Mouse (Mus musculus) layer of hippocampus, postnatal 25 days (tissue): Measurements from ENCODE around the gene Tub. TPM values are rescaled to one million over a fixed set of nuclear protein-coding genes. Genes with fewer than 3 reads are reported as not detected.
A peak's percentile ranks its signal among the peaks of the same experiment; 100 is the strongest.

ENCODE experiments used
- DNase-seq, 2 experiments: peaks; one replicate each; pipeline ENCODE4 v3.0.0; 2022; ENCODE audit warnings: mixed read lengths in 2 of 2, low spot score in 1 of 2; ENCODE audit errors: extremely low spot score in 1 of 2
- total RNA-seq, 2 experiments: library from RNA; stranded (reverse); gene quantifications; 2 replicates each; pipeline ENCODE4 v1.2.3; 2021

The Tub gene
- 100 to 1,000 TPM; 159 to 187 TPM for total RNA-seq

DNA sequence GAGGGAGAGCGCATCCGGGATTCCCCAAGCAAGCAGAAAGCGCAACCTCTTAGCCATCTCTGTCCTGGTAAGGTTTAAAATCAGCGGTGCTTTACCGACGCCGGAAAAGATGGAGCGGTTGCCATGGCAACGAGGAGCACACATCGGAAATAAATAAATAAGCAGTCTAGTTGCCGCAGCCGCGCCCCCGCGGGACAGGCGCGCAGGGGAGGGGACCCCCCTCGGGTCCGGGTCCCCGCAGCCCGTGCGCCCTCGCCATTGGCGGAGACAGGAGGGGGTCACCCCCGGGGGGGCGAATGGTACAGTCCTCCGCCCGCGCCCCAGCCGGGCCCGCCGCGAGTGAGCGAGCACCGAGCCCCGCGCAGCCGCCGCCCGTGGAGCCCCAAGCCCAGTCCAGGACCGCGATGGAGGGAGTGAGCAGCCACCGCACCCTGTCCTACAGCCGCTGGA is at the start of gene Tub:
Gene Tub, plus strand, starts transcription at position 27 of the 450 bp plus-strand sequence.
- peak; percentile 70 to 87 for DNase-seq

DNA sequence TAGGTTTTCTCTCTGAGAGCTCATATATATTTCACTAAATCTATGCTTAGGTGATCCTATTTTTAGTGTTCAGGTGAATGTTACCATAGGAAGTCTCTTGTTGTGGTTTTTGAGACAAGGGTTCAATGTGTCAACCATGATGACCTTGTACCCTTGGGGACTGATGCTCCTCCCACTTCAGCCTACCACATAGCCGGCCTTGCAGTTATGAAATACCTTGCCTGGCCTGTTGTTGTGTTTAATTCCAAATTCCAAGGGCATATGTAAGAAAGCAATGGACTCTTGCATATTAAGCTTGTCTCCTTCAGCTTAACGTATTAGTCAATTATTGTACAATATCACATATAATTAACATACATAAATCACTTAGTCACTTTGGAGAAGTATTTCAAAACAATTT is 46.2 kb upstream of the Tub start:
- DNase-seq: no peak

DNA sequence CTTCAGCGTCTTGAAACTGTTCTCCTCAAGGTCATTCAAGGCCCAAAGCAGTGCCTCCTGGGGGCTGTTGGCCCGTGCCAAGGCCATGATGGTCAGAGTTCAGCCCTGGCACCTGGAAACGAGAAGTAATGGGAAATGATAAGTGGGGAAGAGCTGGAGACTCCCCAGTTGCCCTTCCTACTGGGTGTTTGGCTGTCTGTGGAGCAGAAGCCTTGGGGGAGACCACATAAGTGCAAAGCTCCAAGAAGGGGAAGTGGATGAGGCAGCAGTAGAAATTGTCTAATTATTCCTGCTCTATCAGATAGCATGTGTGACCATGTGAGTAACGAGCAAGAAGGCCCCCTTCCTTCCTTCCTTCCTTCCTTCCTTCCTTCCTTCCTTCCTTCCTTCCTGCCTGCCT is 23.1 kb upstream of the Tub start:
- DNase-seq: no peak

GRCm38 (mm10) chr7:108928280-108929188 is 21.6 kb upstream of the Tub start:
- DNase-seq: no peak

GRCm38 (mm10) chr7:108929726-108930393 is 20.3 kb upstream of the Tub start, which contains the start of gene Nlrp10:
Gene Nlrp10, minus strand, starts transcription at chr7:108930178.
- no peak for DNase-seq

- DNase-seq: peak; percentile 92 to 96
These were observed 16.1 kb upstream of the Tub start, which contains the start of gene Eif3f for GRCm38 (mm10) chr7:108933794-108934731. Gene Eif3f, plus strand, starts transcription at chr7:108934417.

- no peak for DNase-seq
These were observed 15.3 kb upstream of the Tub start for GRCm38 (mm10) chr7:108934836-108935235.

DNA sequence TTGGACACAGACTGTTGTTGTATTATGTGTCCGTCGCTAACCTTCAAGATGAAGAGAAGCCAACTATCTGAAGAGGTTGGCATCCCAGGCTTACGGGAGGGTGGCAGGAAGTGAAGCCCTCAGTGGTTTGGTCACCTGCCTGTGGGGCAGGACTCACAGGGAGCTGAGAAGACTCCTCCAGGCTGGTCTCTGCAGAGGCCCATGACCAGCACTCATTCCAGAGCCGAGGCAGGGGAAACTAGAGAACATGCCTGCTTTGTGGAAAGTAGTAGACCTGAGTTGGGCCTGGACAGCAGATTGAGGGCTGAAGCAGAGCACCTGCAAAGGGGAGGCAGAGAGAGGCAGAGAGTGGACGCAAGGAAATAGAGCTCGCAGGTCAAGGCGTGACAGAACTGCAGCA is 14.7 kb upstream of the Tub start:
- DNase-seq: no peak

DNA sequence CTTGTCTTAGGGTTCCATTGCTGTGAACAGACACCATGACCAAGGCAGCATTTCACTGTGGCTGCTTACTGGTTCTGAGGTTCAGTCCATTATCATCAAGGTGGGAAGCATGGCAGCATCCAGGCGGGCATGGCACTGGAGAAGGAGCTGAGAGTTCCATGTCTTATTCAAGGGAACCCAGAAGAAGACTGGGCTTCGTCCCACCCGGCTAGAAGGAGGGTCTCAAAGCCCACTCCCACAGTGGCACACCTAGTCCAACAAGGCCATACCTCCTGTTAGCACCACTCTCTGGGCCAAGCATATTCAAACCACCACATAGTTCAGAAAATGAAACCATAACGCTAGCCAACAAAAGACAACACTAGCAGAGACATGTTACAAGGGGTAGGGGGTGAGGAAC is 13.5 kb upstream of the Tub start:
- DNase-seq: no peak

GRCm38 (mm10) chr7:108941466-108941865 is 8.7 kb upstream of the Tub start:
- DNase-seq: no peak

DNA sequence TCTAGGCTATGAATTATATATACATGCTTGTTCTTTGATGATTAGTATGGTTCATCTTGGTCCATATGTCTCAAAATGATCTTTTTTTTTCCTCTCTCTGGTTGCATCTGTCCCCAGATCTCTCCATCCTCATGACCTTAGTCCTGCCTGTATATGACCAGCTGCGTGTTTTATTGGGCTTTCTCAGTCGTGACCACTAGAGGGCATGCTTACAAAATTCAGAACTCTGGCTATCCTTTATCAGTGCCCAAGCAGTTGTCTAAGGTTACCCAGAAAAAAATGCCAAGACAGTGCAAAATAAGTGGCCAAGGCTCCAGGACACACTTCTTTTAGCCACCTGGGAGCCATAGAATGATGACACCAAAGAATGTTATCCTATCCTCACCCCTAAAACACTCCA is 6.1 kb upstream of the Tub start:
- peak in 1 of 2 experiments; percentile 49 for DNase-seq

GRCm38 (mm10) chr7:108948611-108949010 is 1.5 kb upstream of the Tub start:
- DNase-seq: no peak

DNA sequence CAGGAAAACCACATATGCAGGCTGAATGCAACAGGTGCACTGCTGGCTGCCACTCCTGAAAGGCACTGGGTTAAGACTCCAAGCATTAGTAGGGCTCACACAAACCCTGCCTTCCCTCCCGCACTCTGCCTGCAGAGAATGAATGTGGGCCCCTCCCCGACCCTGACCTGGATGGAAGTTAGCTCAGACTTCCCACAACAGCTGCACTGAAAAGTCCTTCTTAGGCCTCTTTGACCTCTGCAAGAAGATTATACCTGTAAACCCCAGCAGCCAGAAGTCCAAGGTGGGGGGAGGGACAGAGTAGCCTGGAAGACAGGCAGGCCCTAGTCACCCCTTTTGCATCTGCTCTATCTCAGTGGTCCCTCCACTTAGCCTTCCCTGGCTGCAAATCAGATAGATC is 837 bp upstream of the Tub start:
- DNase-seq: no peak

- DNase-seq: peak; percentile 62 to 71
These were observed 709 bp downstream of the Tub start for GRCm38 (mm10) chr7:108950762-108951331.

DNA sequence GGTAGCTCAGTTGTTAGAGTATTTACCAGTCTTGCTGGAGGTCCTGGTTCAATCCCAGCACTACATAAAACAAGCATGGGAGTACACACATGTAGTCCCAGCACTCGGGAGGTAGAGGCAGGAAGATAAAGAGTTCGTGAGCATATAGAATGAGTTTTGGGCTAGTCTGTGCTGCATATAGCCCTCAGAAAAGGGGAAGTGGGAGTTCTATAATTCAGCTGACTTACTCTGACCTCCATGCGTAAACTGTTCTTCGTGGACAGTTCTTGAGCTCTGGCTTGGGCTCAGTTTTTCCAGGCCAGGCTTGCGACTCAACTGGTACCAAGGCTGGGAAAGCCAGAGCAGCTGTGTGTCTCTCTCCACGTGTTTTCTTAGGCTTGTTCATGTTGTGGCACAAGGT is 2.7 kb downstream of the Tub start:
- DNase-seq: no peak

GRCm38 (mm10) chr7:108954185-108954584 is 4.0 kb downstream of the Tub start:
- peak in 1 of 2 experiments; percentile 55 for DNase-seq

- no peak for DNase-seq
These were observed 7.6 kb downstream of the Tub start for GRCm38 (mm10) chr7:108957734-108958133.

- DNase-seq: no peak
These were observed 15.8 kb downstream of the Tub start for GRCm38 (mm10) chr7:108965968-108966367.

- DNase-seq: peak in 1 of 2 experiments; percentile 40
These were observed 16.7 kb downstream of the Tub start for GRCm38 (mm10) chr7:108966742-108967362.
